Mouse (Mus musculus) MEL (cell line): ENCODE measurements around the gene C3. TPM values are rescaled to one million over a fixed set of nuclear protein-coding genes. Genes with fewer than 3 reads are reported as not detected.

Experiments
- DNase-seq: peaks from one replicate; pipeline ENCODE4 v3.0.0; 2011; ENCODE audit warnings: low read depth, low spot score
- H3K27ac ChIP-seq: 2 replicates; pipeline ENCODE4 v1.5.1; 2012; ENCODE audit warnings: low read depth, mild to moderate bottlenecking, control low read depth, low read length, moderate library complexity; ENCODE audit not compliant: control insufficient read depth
- H3K27me3 ChIP-seq, 2 experiments: fragments of 150-350 bp in 1 of 2; sonication (generic) in 1 of 2; 2 replicates each; pipeline ENCODE4 v1.6.1; 2012; ENCODE audit warnings: low read length in 2 of 2, mild to moderate bottlenecking in 2 of 2, improper control_type of control experiment in 1 of 2, moderate library complexity in 1 of 2; ENCODE audit not compliant: insufficient read depth in 2 of 2, control insufficient read depth in 1 of 2
- H3K36me3 ChIP-seq, 2 experiments: 2 replicates each; pipeline ENCODE4 v1.6.1; 2012 to 2014; ENCODE audit warnings: low read length in 2 of 2, improper control_type of control experiment in 1 of 2, inconsistent platforms in 1 of 2, mild to moderate bottlenecking in 1 of 2; ENCODE audit not compliant: insufficient read depth in 2 of 2, control insufficient read depth in 1 of 2
- H3K4me1 ChIP-seq, 2 experiments: fragments of 150-350 bp in 1 of 2; sonication (generic) in 1 of 2; 2 replicates each; pipeline ENCODE4 v1.6.1; 2012; ENCODE audit warnings: low read length in 2 of 2, improper control_type of control experiment in 1 of 2, mild to moderate bottlenecking in 1 of 2; ENCODE audit not compliant: insufficient read depth in 2 of 2, control insufficient read depth in 1 of 2
- H3K4me3 ChIP-seq, 2 experiments: fragments of 150-350 bp in 1 of 2; sonication (generic) in 1 of 2; 2 replicates each; pipeline ENCODE4 v1.5.1; 2012; ENCODE audit warnings: low read depth in 2 of 2, low read length in 2 of 2, mild to moderate bottlenecking in 2 of 2, moderate library complexity in 2 of 2, control low read depth in 1 of 2, improper control_type of control experiment in 1 of 2; ENCODE audit not compliant: control insufficient read depth in 1 of 2, insufficient read depth in 1 of 2
- H3K79me2 ChIP-seq: 2 replicates; pipeline ENCODE4 v1.6.1; 2012; ENCODE audit warnings: mild to moderate bottlenecking, low read length, moderate library complexity; ENCODE audit not compliant: control insufficient read depth, poor library complexity, insufficient read depth
- H3K9ac ChIP-seq: 2 replicates; pipeline ENCODE4 v1.6.1; 2012; ENCODE audit warnings: low read depth, mild to moderate bottlenecking, control low read depth, low read length, moderate library complexity; ENCODE audit not compliant: control insufficient read depth, poor library complexity, severe bottlenecking
- H3K9me3 ChIP-seq: fragments of 150-350 bp; sonication (generic); replicated peaks from 2 replicates; pipeline ENCODE4 v1.6.1; 2012; ENCODE audit warnings: mild to moderate bottlenecking, low read length, improper control_type of control experiment, moderate library complexity; ENCODE audit not compliant: insufficient read depth
- CHD2 ChIP-seq: IDR thresholded peaks from 2 replicates; pipeline ENCODE4 v1.6.1; 2011; ENCODE audit warnings: low read length, improper control_type of control experiment
- CTCF ChIP-seq, 3 experiments: IDR thresholded peaks in 2 of 3; conservative IDR thresholded peaks in 1 of 3; 2 replicates each; pipeline ENCODE4 v1.5.1; 2011 to 2012; ENCODE audit warnings: low read length in 3 of 3, low read depth in 2 of 3, mild to moderate bottlenecking in 2 of 3, improper control_type of control experiment in 1 of 3, inconsistent platforms in 1 of 3, mixed read lengths in 1 of 3, moderate library complexity in 1 of 3; ENCODE audit not compliant: control insufficient read depth in 1 of 3, insufficient read depth in 1 of 3, poor library complexity in 1 of 3, severe bottlenecking in 1 of 3
- ELF1 ChIP-seq: IDR thresholded peaks from 2 replicates; pipeline ENCODE4 v1.6.1; 2014; ENCODE audit warnings: low read depth, mild to moderate bottlenecking, inconsistent platforms, low read length, improper control_type of control experiment, moderate library complexity
- EP300 ChIP-seq, 2 experiments: IDR thresholded peaks; 2 replicates each; pipeline ENCODE4 v1.6.1; 2011; ENCODE audit warnings: improper control_type of control experiment in 2 of 2, low read length in 2 of 2, low read depth in 1 of 2, mild to moderate bottlenecking in 1 of 2
- ETS1 ChIP-seq: IDR thresholded peaks from 2 replicates; pipeline ENCODE4 v1.6.1; 2012; ENCODE audit warnings: low read depth, mild to moderate bottlenecking, inconsistent platforms, low read length, improper control_type of control experiment, moderate library complexity
- GABPA ChIP-seq: IDR thresholded peaks from 2 replicates; pipeline ENCODE4 v1.6.1; 2012; ENCODE audit warnings: low read depth, mild to moderate bottlenecking, inconsistent platforms, low read length, improper control_type of control experiment, moderate library complexity
- HCFC1 ChIP-seq: IDR thresholded peaks from 2 replicates; pipeline ENCODE4 v1.6.1; 2012; ENCODE audit warnings: low read depth, mild to moderate bottlenecking, inconsistent platforms, low read length, improper control_type of control experiment, moderate library complexity
- JUND ChIP-seq: IDR thresholded peaks from 2 replicates; pipeline ENCODE4 v1.6.1; 2011; ENCODE audit warnings: low read depth, mild to moderate bottlenecking, improper control_type of control experiment, low read length
- KAT2A ChIP-seq: conservative IDR thresholded peaks from 2 replicates; pipeline ENCODE4 v1.6.1; 2012; ENCODE audit warnings: low read depth, low read length, improper control_type of control experiment, inconsistent platforms
- MAFK ChIP-seq: IDR thresholded peaks from 2 replicates; pipeline ENCODE4 v1.6.1; 2011; ENCODE audit warnings: low read depth, mild to moderate bottlenecking, low read length, improper control_type of control experiment, borderline replicate concordance
- MAZ ChIP-seq: IDR thresholded peaks from 2 replicates; pipeline ENCODE4 v1.6.1; 2012; ENCODE audit warnings: low read depth, mild to moderate bottlenecking, inconsistent platforms, low read length, improper control_type of control experiment
- MEF2A ChIP-seq: IDR thresholded peaks from 2 replicates; pipeline ENCODE4 v1.6.1; 2014; ENCODE audit warnings: low read depth, mild to moderate bottlenecking, inconsistent platforms, low read length, improper control_type of control experiment; ENCODE audit not compliant: poor library complexity, insufficient replicate concordance, severe bottlenecking; ENCODE audit errors: extremely low read depth
- MYC ChIP-seq: IDR thresholded peaks from 2 replicates; pipeline ENCODE4 v1.6.1; 2011; ENCODE audit warnings: low read depth, mild to moderate bottlenecking, low read length, improper control_type of control experiment, moderate library complexity
- NELFE ChIP-seq: IDR thresholded peaks from 2 replicates; pipeline ENCODE4 v1.6.1; 2011; ENCODE audit warnings: low read depth, low read length, improper control_type of control experiment
- POLR2AphosphoS2 ChIP-seq: IDR thresholded peaks from 2 replicates; pipeline ENCODE4 v1.6.1; 2011; ENCODE audit warnings: low read length, improper control_type of control experiment
- RAD21 ChIP-seq: IDR thresholded peaks from 2 replicates; pipeline ENCODE4 v1.6.1; 2011; ENCODE audit warnings: mild to moderate bottlenecking, low read depth, low read length, improper control_type of control experiment
- TAL1 ChIP-seq: IDR thresholded peaks from 2 replicates; pipeline ENCODE4 v1.6.1; 2012; ENCODE audit warnings: mild to moderate bottlenecking, inconsistent platforms, low read length, moderate library complexity, mixed read lengths
- TBP ChIP-seq: IDR thresholded peaks from 2 replicates; pipeline ENCODE4 v1.8.0; 2011; ENCODE audit warnings: low read depth, low read length, improper control_type of control experiment
- TCF12 ChIP-seq: IDR thresholded peaks from 2 replicates; pipeline ENCODE4 v1.6.1; 2014; ENCODE audit warnings: low read depth, mild to moderate bottlenecking, inconsistent platforms, low read length, improper control_type of control experiment, moderate library complexity
- UBTF ChIP-seq: IDR thresholded peaks from 2 replicates; pipeline ENCODE4 v1.6.1; 2012; ENCODE audit warnings: low read depth, mild to moderate bottlenecking, inconsistent platforms, low read length, improper control_type of control experiment, moderate library complexity, borderline replicate concordance; ENCODE audit not compliant: insufficient read depth
- USF1 ChIP-seq: IDR thresholded peaks from 2 replicates; pipeline ENCODE4 v1.6.1; 2014; ENCODE audit warnings: low read depth, mild to moderate bottlenecking, inconsistent platforms, low read length, improper control_type of control experiment, moderate library complexity
- USF2 ChIP-seq, 2 experiments: IDR thresholded peaks; 2 replicates each; pipeline ENCODE4 v1.6.1; 2011 to 2012; ENCODE audit warnings: improper control_type of control experiment in 2 of 2, low read length in 2 of 2, borderline replicate concordance in 1 of 2, inconsistent platforms in 1 of 2, low read depth in 1 of 2, mild to moderate bottlenecking in 1 of 2; ENCODE audit not compliant: insufficient read depth in 1 of 2
- ZC3H11A ChIP-seq: IDR thresholded peaks from 2 replicates; pipeline ENCODE4 v1.6.1; 2012; ENCODE audit warnings: low read depth, mild to moderate bottlenecking, inconsistent platforms, low read length, improper control_type of control experiment
- ZMIZ1 ChIP-seq: IDR thresholded peaks from 2 replicates; pipeline ENCODE4 v1.6.1; 2012; ENCODE audit warnings: low read depth, mild to moderate bottlenecking, inconsistent platforms, low read length, improper control_type of control experiment, moderate library complexity
- polyA plus RNA-seq, 2 experiments: library from polyadenylated mRNA; stranded (reverse) in 1 of 2; unstranded in 1 of 2; fragments of >175 nt in 1 of 2; fragments of >200 nt in 1 of 2; gene quantifications; 2 replicates each; pipeline versions ENCODE4 v1.2.1 to v1.2.4; 2012; ENCODE audit warnings: low replicate concordance in 2 of 2, low read depth in 1 of 2; ENCODE audit not compliant: insufficient read length in 2 of 2, insufficient read depth in 1 of 2, missing spikeins in 1 of 2
- total RNA-seq: library from RNA; depleted of rRNA; stranded (reverse); fragments of 300-350 nt; gene quantifications from 2 replicates; pipeline ENCODE4 v1.2.3, GENCODE M21; 2012

Gene C3
- total and polyA plus RNA-seq, 3 experiments, result 0.35 to 3.2 TPM; not detected in 1

GRCm38 (mm10) chr17:57231321-57231771 is 3.4 kb upstream of the C3 start:
- no peak for DNase-seq
- Histone ChIP-seq H3K79me2 (no peaks in the 10 kb centered on the region), H3K36me3 (peaks cover 0 to 6% of the 10 kb centered on the region in 2 experiments; a peak in 2 of 4 replicates), H3K4me1 (peaks cover 4 to 7% of the 10 kb centered on the region in 2 experiments), H3K9ac (no peak overlapping the region), H3K4me3 (no peak overlapping the region), H3K27me3 (no peaks in the 10 kb centered on the region), H3K9me3 (no peaks in the 10 kb centered on the region)
- no peak for TF ChIP-seq GABPA
- no peak for TF ChIP-seq POLR2AphosphoS2
- TF ChIP-seq JUND, result no peak
- no peak for TF ChIP-seq UBTF
- TF ChIP-seq TCF12, result no peak
- no peak for TF ChIP-seq USF2 (IDR thresholded peaks at IDR 0.05; ENCODE audit: borderline replicate concordance in 1 of 2, insufficient read depth in 1 of 2, low read depth in 1 of 2, low read length in 2 of 2)
- TF ChIP-seq RAD21, result no peak
- no peak for TF ChIP-seq EP300 (IDR thresholded peaks at IDR 0.05; ENCODE audit: low read depth in 1 of 2, low read length in 2 of 2)
- TF ChIP-seq CHD2, result no peak
- TF ChIP-seq NELFE, result no peak
- TF ChIP-seq TBP, result no peak
- no peak for TF ChIP-seq MEF2A
- no peak for TF ChIP-seq ZMIZ1
- TF ChIP-seq MYC, result no peak
- no peak for TF ChIP-seq ZC3H11A
- TF ChIP-seq ETS1, result no peak
- TF ChIP-seq, all 39 proteins: peak for 0
- no peak overlapping the region for H3K27ac ChIP-seq

GRCm38 (mm10) chr17:57230728-57231125 is 2.8 kb upstream of the C3 start:
- H3K9ac ChIP-seq, result no peak overlapping the region
- TF ChIP-seq ELF1 (no peak), EP300 (IDR thresholded peaks at IDR 0.05; ENCODE audit: low read depth in 1 of 2, low read length in 2 of 2) (no peak), JUND (no peak), UBTF (no peak), HCFC1 (no peak), TCF12 (no peak), MYC (no peak), USF1 (no peak), CTCF (IDR thresholded peaks at IDR 0.05 in 2 of 3, conservative IDR thresholded peaks at IDR 0.05 in 1 of 3; ENCODE audit: control insufficient read depth in 1 of 3, insufficient read depth in 1 of 3, low read depth in 2 of 3, low read length in 3 of 3, poor library complexity in 1 of 3, severe bottlenecking in 1 of 3) (no peak), TAL1 (no peak), POLR2AphosphoS2 (no peak), MEF2A (no peak), KAT2A (no peak), MAZ (no peak), MAFK (no peak), CHD2 (no peak)
- TF ChIP-seq, all 39 proteins: peak for 0
- no peaks in the 10 kb centered on the region for H3K79me2 ChIP-seq
- no peaks in the 10 kb centered on the region for H3K27me3 ChIP-seq
- H3K4me3 ChIP-seq, result no peak overlapping the region
- H3K36me3 ChIP-seq, result peaks cover 0 to 6% of the 10 kb centered on the region in 2 experiments; a peak in 2 of 4 replicates
- H3K27ac ChIP-seq, result no peak overlapping the region
- no peaks in the 10 kb centered on the region for H3K9me3 ChIP-seq
- DNase-seq, result no peak
- peaks cover 4 to 7% of the 10 kb centered on the region in 2 experiments for H3K4me1 ChIP-seq
